Mouse (Mus musculus): ENCODE measurements around the gene Abcf2.
"Not testable (repeated sequence)": the region's sequence is repeated elsewhere in the genome, so short reads cannot be mapped to it uniquely, and the experiment has no call there.

Abcf2 gene

GRCm38 (mm10) chr5:24586547-24587199 is 9.4 kb upstream of the Abcf2 start, which contains the start of gene Chpf2:
Gene Chpf2, plus strand, starts transcription at chr5:24586741.
- peak; percentile 94 for DNase-seq (ENCODE audit: low read depth, low spot score)

DNA sequence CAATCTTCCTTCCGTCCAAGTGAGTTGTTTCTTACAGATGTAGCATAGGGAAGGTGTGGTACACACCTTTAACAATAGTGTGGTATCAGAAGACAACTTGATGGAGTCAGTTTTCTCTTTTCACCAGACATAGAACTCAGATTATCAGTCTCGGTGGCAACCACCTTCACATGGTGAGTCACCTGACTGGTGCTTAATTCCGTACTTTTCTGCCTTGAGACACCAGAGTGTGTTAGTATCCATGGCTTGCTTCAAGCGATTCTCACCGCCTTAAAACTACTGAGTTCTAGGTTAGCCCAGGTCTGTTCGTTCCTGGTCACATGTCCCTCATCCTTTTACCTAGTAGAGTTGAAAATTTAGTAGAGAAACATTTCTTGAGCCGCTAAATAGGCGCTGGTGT is 8.8 kb upstream of the Abcf2 start:
- peak; percentile 53 for DNase-seq (ENCODE audit: low read depth, low spot score)

DNA sequence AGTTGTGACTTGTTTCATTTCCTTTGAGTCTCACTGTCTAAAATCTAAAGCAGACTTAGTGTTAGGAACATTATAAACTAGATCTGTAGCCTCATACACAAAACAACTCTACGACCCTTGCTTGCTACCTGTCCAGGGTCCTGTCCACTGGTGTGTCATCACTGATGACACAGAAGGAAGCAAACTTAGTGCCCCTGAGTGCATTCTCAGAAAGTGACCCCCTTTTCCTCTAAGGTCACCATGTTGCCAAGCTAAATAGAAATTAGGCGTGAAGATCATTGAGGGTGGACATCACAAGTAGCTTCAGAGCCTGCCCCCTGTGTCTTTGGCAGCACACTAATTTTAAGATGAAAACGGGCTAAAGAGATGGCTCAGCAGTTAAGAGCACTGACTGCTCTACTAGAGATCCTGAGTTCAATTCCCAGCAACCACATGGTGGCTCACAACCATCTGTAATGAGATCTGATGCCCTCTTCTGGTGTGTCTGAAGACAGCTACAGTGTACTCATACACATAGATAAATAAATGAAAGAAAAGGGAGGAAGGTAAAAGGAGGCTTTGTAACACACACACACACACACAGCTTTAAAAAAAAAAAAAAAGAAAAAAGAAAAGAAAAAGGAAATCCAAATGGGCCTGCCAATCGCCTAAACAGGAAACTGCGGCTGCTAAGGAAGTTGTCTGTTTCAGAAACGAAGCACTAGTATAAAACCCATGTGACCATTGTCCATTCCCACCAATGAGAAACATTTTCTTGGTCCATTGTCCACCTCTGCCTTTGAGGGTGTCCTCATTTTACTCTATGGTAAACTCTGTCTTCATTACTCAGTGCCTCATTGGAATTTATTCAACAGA is 1.1 kb upstream of the Abcf2 start:
- DNase-seq (ENCODE audit: low read depth, low spot score): no peak

GRCm38 (mm10) chr5:24576801-24577182 is 475 bp downstream of the Abcf2 start:
- DNase-seq (ENCODE audit: low read depth, low spot score): peak; percentile 60

DNA sequence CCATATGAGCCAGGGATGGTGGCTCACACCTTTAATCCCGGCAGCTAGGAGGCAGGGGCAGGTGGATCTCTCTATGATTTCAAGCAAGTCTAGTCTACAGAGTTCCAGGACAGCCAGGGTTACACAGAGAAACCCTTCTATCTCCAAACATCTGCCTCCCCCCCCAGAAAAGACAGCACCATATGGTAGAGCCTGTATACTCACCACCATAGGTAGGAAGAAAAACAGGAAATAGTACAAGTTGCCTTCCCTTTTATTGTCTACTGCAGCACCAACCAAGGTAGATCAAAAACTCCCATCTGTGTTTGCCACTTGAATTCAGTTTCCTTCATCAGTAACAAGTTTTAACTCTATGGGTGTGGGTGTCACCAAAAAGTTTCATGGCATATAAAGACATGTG is 1.3 kb downstream of the Abcf2 start:
- no peak for DNase-seq (ENCODE audit: low read depth, low spot score)

- DNase-seq (ENCODE audit: low read depth, low spot score): no peak
Observed at GRCm38 (mm10) chr5:24556709-24557108, 20.6 kb downstream of the Abcf2 start, which contains the start of gene 4931409K22Rik. Gene 4931409K22Rik, minus strand, starts transcription at chr5:24556809.

- DNase-seq (ENCODE audit: low read depth, low spot score): not testable (repeated sequence)
Observed at GRCm38 (mm10) chr5:24555335-24555734, 21.9 kb downstream of the Abcf2 start.

DNA sequence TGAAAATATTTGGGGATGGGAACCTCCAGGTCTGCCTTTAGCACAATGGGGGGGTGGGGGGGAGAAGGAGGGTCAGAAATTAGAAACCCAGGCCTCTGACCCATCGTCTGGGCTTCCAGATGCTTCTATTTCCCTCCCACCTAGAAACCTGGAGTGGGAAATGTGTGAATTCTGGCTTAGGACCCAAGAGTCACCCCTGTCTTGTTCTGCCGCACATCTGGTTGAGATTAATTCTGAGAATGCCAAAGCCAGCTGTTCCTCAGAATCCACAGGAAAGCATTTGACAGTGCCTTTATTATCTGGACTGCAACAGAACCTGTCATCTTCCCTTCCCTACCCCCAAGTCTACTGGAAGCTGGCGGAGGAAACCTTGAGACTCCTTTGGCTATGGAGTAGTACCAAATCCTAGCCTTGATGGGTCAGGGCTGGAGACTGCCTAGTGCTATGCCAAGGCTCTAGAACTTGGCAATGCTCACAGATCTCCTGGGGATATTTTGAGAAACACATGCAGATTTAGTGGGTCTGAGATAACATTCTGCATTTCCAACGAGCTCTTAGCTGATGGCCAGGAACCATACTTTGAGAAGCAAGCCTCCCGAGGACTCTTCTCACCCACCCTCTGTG is 23.5 kb downstream of the Abcf2 start:
- peak; percentile 56 for DNase-seq (ENCODE audit: low read depth, low spot score)

DNA sequence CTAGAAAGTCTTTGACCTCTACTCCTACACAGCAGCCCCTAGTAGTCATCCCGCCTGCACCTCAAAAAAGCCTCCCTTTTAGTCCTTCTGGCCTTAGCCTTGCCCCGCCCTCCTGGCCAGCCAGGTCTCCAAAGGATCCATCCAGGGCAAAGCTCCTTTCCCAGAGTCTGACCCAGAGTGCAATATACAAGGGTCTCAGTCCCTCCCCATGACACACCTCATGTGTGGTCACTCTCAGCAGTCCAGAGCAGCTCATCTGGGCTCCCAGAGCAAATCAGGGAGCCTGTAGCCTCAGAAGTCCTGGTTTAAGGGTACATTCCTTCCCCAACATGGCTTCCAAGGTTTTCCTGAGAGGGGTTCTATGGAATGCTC is 26.0 kb downstream of the Abcf2 start:
- DNase-seq (ENCODE audit: low read depth, low spot score): no peak

- DNase-seq (ENCODE audit: low read depth, low spot score): no peak
Observed at GRCm38 (mm10) chr5:24550598-24551316, 26.5 kb downstream of the Abcf2 start.

DNA sequence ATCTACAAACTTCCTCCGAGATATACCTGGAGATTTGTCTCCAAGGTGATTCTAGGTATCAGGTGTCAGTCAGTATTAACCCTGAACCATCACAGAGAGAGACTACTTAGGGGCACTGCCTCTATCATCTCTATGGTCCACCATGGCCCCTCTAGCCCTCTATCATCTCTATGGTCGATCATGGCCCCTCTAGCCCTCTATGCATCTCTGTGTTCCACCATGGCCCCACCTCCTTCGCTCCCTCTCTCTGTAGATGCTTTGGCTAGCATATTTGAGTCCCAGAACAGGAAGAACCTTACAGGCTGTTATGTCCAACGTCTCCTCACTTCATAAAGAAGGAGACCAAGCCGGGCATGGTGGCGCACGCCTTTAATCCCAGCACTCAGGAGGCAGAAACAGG is 34.6 kb downstream of the Abcf2 start:
- no peak for DNase-seq (ENCODE audit: low read depth, low spot score)

- DNase-seq (ENCODE audit: low read depth, low spot score): no peak
Observed at GRCm38 (mm10) chr5:24541144-24541569, 36.1 kb downstream of the Abcf2 start.

DNA sequence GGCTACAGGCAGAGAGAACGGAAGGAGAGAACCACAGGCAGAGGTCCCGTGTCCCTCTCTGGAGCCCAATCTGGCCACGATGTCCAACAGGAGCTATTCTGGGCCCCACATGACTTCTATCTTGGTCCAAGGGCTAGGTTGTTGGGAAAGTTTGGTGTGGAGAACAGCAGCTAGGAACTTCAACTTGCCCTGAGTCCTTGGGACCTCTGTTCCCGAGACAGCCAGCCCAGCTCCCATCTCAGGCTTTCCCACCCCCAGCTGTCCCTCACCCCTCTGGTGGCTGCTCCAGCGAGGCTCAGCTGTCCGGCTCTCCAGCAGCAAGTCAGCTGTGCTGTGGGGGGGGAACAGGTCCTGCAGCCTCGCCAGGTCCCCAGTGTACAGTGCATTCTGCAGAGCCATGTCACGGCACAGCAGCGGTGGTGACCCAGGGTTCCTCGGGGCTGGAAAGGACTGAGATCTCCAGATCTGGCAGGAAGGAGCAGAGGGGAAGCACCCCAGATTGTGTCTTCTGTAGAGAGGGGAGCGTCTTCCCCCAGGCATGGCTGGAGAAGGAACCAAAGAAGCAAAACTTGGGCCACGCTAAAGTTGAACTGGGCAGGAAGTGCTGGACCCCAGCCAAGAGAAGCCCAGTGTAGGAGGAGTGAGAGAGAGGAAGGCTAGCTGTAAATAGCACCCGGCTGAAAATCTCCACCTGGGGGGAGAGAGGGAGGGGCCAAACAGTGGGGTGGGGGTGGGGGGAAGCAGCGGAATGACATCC is 36.7 kb downstream of the Abcf2 start, which contains the start of gene Asb10:
Gene Asb10, minus strand, starts transcription at position 592 of the 757 bp plus-strand sequence.
- peak; percentile 17 for DNase-seq (ENCODE audit: low read depth, low spot score)

DNA sequence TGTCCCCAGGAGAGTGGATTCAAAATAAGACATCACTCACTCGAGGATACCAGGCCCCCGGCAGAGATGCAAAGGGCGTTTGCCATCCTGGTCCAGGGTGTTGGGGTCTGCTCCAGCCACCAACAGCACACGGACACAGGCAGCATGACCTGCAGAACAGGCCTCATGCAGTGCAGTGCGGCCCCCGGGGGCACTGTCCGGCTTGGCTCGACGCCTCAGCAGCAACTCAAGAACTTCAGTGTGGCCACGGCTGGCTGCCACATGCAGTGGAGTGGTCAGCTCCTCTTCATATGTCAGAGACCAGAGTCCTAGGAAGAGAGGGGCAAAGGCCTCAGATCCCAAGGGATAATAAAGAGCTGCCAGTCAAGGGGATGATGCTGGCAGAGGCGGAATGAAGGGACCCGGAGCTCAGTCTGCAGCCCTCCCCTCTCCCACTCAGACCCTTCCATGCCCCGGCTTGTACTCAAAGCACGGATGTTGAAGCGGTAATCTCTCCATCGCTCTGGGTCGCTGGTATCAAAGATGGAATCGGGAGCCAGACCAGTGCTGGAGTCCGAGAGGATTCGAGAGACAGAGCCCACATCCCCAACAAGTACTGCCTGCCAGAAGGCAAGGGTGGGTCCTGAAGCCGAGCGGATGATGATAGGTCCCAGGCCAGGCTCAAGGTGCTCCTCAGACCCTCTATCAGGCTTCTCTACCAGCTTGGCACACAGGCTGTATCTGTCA is 37.5 kb downstream of the Abcf2 start:
- no peak for DNase-seq (ENCODE audit: low read depth, low spot score)

GRCm38 (mm10) chr5:24537618-24538017 is 39.6 kb downstream of the Abcf2 start:
- no peak for DNase-seq (ENCODE audit: low read depth, low spot score)

DNA sequence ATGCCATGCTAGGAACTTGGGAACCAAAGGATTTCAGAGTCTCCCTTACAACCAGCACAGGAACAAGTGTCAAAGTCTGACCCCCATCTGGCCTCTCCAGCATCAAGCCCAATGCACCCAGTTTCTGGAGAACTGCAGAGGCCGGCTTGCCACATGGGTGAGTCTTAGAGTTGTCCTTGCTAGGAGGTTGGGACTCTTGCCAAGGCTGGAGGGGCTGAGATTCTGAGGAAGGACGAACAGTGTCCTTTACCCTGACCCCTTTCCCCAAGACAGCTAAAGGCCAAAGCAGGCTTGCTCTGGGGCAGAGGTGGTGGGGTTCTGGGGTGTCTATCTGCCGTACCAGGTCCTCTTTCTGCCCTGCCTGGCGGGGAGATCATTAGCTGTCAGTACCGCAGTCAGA is 40.8 kb downstream of the Abcf2 start:
- no peak for DNase-seq (ENCODE audit: low read depth, low spot score)

DNA sequence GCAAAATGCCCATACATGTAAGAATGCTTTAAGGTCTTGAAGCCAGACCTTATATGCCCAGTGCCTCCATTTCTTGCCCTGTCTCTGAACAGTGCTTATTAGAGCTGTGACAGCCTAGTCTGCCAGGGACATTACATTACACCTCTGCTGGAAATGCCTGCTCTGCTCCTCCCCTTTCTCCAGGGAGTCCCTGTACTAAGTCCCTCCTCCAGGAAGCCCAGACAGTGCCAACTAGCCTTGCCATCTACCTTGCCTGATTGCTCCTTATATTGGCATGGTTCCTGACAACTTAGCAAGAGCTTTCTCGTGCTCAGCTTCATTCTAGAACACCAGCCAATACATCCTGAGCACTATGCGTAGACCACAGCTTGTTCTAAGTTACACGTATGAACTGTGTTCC is 41.5 kb downstream of the Abcf2 start:
- no peak for DNase-seq (ENCODE audit: low read depth, low spot score)

GRCm38 (mm10) chr5:24534292-24534691 is 43.0 kb downstream of the Abcf2 start:
- no peak for DNase-seq (ENCODE audit: low read depth, low spot score)

- DNase-seq (ENCODE audit: low read depth, low spot score): no peak
Observed at GRCm38 (mm10) chr5:24533391-24533790, 43.9 kb downstream of the Abcf2 start.

- DNase-seq (ENCODE audit: low read depth, low spot score): peak; percentile 96
Observed at GRCm38 (mm10) chr5:24530042-24530689, 47.1 kb downstream of the Abcf2 start.
